Mouse (Mus musculus) cerebral cortex, adult 2 months (tissue): ENCODE results near the gene Brd1.

Source experiments
- WGBS: fragments of 180-500 bp; shearing (Covaris S2); methylation state at CpG from one replicate; pipeline ENCODE4 v1.1.7; 2018; 5-methylcytosine and 5-hydroxymethylcytosine counted together

Brd1 gene

DNA sequence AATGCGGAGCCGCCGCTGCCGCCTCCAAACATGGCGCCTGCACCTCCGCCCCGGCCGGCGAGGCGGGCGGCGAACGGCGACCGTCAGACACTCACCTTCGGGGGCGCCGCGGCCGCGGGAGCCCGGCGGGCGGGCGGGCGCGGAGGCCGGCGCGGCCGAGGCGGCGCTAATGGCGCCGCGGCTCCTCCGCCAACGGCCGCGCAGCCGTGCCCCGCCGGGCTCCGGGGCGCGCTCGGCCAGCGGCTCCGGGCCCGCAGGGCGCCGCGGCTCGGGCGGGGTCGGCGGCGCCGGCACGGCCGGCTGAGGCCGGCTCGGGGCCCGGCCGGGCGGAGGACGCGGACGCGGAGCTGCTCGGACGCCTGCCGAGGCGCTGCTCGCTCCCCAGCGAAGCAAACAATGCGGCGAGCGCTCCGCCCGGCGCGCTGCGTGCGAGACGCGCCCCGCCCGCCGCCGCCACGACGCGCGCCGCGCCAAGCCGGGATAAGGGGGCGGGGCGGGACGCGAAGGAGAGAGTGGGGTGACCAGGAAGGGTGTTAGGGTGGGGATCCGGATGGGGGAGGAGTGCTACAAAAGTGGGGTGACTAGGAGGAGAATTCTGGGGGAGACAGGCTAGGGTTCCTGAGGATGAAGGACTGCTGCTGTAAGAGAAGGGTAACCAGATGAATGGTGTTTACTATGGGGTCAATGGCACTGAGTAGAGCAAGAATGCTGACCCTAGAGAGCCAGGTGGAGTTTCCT is at the start of gene Brd1:
Gene Brd1, minus strand, starts transcription at position 400 of the 738 bp plus-strand sequence.
- 9% methylated on average over 102 of the region's 103 CpGs for WGBS

DNA sequence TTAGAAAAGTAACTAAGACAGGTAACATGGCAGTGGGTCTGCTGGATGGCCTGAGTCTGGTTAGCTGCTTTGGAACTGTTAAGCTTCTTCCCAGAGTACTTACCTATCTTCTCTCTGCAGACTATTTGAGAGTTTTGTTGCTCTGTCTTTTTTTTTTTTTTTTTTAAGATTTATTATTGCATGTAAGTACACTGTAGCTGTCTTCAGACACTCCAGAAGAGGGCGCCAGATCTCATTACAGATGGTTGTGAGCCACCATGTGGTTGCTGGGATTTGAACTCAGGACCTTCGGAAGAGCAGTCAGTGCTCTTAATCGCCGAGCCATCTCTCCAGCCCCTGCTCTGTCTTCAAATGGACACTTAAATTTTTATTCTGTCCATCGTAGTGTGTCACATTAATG is 40.6 kb upstream of the Brd1 start:
- WGBS = 96% methylated on average over 5 of the region's 5 CpGs

DNA sequence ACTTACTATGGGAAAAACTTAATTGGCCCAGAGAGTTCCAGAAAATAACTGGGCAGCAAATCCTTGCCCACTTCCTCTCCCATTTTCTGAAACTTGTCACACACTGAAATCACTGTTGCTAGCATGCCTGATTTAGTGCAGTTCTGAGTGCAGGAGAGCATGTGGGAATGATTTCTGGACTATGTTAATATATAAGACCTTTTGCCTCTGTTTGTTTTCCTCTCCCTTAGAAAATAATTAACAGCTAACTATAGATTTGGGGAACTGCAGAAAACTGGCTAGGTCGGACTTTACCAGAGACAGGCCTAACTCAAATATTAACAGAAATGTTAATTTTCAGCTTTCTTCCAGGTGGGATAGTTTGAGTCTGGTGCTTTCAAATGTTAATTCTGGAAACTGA is 34.5 kb upstream of the Brd1 start:
- WGBS = 78% methylated on average over 1 of the region's 1 CpGs

DNA sequence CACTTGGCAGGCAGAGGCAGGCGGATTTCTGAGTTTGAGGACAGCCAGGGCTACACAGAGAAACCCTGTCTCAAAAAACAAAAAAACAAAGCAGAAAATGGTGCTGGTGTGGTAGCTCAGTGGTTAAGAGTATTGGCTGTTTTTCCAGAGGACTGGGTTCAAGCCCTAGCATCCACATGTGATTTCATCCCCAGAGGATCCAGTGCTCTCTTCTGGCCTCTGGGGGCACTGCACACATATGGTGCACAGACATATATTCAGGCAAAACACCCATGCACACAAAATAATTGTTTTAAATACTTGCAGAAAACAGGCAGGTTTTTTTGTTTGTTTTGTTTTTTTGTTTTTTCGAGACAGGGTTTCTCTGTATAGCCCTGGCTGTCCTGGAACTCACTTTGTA is 32.1 kb upstream of the Brd1 start:
- 99% methylated on average over 2 of the region's 2 CpGs for WGBS

DNA sequence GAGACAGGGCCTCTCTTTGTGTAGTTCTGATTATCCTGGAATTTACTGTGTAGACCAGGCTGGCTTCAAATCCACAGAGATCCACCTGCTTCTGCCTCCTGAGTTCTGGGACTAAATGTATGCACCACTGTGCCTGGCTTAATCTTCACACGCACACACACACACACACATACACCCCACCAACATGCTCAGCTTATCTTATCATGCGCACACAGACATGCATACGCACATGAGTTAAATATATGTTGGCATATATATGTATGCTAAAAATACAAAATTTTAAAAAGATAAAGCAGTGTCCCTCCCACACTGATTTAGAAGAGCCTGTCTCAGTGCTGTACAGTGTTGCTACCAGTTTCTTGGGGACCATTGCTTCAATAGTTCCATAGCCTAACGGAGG is 27.5 kb upstream of the Brd1 start:
- WGBS = 60% methylated on average over 4 of the region's 4 CpGs

DNA sequence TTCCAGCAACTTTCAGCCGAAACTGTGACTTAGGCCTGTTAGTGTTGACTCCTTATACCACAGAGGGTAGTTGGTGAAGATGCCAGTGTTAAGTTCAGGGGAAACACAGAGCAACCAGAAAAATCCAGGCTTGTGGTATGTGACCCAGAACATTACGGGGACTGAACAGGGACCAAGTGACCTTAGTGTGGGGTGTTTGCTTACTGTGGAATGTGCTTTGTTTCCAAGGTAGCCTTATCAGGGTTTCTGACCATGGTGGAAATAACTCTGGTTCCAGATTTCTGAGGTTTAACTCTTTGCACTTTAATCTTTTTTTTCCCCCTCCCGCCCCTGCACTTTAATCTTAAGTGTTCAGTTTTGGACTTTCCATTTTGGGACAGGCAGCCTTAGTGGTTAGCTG is 24.0 kb upstream of the Brd1 start:
- 88% methylated on average over 3 of the region's 3 CpGs for WGBS

DNA sequence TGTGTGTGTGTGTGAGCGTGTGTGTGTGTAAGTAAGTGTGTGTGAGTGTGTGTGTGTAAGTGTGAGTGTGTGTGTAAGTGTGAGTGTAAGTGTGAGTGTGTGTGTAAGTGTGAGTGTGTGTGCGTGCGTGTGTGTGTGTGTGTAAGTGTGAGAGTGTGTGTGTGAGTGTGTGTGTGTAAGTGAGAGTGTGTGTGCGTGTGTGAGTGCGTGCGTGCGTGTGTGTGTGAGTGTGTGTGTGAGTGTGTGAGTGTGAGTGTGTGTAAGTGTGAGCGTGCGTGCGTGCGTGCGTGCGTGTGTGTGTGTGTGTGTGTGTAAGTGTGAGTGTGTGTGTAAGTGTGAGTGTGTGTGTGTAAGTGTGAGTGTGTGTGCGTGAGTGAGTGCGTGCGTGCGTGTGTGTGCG is 21.7 kb upstream of the Brd1 start:
- WGBS = 97% methylated on average over 18 of the region's 18 CpGs

DNA sequence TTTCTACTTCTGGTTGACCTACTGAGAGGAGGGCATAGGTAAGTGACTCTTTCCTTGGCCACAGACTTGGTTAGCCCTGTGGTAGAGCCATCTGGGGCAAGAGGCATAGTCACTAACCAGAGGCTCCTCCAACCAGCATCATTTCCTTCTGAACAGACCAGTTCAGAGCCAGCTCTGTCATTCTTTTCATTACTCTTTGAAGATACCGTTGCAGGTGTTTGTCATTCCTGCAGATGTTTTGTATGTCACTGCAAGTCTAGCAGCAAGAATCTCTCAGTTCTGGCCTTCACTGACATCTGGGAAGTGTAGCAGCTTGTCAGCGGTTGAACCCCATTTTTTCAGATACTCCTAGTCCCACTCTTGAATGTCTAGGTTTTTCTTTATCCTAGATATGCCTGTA is 20.9 kb upstream of the Brd1 start:
- WGBS = 87% methylated on average over 2 of the region's 2 CpGs

DNA sequence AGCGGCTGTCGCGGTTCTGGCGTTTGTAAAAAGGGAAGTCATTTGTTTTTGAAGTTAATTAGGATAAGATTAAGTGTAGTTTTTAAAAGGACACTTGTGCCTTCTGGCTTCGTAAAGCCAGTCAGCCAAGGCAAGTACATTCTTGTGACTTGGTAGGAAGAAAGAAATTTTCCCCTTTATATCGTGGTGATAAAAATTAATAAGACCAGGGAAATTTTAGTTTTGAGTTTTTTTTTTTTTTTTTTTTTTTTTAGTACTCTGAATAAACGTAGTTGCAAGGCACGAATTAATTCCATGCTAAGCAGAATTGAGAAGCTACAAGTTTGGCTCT is 18.3 kb upstream of the Brd1 start:
- WGBS = 1% methylated on average over 8 of the region's 8 CpGs

DNA sequence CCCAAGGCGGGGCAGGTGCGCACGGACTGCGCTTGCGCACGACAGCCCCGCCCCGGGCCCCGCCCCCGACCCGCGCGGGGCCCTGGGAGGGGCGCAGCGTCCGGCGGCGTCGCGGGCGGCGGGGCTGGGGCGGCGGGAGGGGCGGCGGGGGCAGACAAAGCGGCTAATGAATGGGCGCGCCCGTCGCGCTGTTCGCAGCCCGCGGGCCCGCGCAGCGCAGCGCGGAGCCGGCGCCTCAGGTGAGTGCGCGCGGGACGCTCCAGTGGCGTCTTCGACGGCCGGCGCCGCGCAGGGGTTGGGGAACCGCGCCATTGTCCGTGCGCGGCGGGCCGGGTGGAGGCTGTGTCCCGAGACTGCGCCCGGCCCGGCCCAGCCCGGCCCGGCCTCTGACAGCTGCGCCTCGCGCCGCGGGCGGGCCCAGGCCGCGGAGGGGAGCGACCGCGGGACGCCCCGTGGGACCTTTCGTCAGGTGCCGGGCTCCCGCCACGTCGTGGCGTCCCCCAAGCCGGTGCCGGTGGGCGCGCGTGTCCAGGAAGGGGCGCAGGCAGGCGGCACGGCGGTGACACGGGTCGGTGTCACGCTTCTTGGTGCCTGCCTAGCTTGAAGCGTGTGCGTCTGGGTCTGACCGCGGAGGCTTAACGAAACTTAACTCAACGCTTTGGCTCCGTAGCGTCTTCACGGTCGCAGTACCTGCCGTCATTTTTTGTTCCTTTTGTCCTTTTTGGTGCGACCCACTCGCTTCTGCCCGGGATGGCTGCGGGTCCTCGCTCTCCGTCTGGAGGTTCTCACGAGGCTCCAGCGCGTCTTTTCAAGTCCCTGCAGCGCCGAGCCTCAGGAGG is 17.8 kb upstream of the Brd1 start, which contains the start of gene Zbed4:
Gene Zbed4, plus strand, starts transcription at position 97 of the 839 bp plus-strand sequence.
- WGBS = 1% methylated on average over 116 of the region's 119 CpGs

DNA sequence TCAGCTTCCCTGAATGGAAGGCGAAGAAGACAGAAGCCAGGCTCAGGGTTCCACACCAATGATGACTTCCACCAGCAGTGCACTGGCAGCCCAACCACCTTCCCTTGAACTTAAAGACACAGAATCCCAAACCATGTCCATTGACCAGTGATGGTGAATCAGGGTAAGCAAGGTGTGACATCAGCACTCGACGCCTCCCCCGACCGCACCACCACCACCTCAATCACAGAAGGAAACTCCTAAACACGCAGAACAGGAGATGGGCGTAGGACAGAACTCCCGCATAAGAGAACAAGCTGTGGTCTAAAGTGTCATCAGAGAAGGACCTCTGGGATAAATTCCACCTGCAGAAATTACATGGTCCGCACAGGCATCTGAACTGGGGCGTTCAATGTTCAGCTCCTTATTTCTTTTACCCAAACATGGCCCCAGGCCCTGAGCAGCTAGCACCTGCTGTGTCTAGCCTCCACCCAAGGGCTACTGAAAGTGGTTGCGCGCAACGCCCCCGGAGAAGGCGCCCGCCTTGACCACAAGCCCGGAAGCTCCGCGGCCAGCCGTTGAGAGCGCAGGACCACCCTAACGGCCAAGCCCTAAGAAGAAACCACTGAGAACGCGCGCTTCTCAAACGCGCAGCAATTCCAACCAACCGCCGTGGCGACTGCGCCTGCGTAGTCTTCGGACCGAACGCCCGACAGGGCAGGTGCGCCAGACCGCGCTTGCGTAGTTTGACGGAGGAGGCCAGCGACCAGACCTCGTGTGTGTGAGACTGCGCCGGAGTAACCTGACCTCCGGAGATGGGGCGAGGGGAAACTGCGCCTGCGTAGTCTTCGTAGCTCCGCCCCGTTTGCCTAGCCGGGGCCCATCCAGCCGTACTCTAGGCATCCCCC is 16.9 kb upstream of the Brd1 start:
- 6% methylated on average over 54 of the region's 54 CpGs for WGBS

DNA sequence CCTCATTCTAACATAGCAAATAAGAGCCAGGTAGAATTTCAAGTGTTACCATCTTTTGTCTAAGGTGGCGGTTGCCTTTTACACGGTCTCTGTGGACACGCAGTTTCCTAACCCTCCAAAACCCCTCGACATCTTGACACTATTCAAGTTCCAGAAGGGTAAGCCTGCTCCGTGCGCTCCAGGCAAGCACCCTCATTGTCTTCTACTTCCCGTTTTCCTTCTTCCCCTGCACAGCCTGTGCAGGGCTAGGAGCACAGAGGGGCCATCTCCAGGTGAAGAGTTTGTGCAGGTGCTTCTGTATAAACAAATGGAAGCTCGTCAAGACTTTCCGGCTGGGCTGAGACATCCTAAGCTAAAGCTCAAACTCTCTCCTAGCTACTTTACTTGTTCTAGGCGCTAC is 16.0 kb upstream of the Brd1 start:
- WGBS = 90% methylated on average over 10 of the region's 10 CpGs

DNA sequence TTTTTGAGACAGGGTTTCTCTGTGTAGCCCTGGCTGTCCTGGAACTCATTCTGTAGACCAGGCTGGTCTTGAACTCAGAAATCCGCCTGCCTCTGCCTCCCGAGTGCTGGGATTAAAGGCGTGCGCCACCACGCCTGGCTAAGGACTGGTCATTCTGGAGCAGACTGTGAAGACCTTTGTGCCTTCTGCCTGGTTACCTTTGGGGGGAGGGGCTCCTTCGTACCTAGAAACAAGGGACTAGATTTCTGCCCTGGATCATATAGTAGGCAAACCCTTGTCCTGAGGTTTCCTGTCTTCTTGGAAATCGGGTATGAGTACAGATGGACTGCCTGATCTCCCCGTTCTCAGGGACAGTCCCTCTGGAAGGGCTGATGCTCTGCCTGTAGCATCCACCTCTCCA is 15.6 kb upstream of the Brd1 start:
- 92% methylated on average over 8 of the region's 8 CpGs for WGBS

DNA sequence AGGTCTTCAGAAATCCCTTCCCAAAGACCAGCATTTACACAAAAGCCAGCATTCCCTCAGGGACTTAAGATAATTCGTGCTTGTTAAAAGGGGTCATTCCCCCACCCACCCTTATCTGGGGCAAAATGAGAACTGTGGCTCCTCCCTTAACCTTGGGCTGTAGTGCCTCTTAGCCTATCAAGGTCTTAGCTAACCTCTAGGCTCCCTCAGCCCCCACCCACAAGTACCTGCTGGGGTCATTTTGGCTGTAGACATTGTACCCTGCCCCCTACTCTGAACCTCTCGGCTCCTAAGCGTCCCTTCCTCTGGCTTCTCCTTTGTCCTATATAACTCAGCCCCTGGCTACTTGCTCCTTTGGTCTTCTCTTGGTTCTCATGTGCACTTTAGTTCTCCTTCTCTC is 11.9 kb upstream of the Brd1 start:
- 65% methylated on average over 3 of the region's 3 CpGs for WGBS

DNA sequence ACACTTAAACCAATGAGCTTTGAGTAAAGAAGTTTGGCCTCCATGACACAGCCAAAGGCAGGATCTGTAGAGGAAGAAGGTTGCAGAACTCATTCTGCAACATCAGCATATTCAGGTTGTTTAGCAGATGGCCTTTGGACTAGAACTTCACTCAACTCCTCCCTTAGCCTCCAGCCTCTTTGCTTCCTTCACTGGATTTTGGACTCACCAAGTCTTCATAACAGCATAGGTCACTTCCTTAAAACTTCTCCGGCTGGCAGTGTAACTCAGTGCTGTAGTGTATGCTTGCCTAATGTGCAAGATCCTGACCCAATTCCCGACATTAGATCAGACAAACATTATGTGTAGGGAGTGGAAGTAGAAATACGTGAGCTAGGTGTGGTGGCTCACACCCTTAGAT is 11.3 kb upstream of the Brd1 start:
- 85% methylated on average over 3 of the region's 3 CpGs for WGBS

DNA sequence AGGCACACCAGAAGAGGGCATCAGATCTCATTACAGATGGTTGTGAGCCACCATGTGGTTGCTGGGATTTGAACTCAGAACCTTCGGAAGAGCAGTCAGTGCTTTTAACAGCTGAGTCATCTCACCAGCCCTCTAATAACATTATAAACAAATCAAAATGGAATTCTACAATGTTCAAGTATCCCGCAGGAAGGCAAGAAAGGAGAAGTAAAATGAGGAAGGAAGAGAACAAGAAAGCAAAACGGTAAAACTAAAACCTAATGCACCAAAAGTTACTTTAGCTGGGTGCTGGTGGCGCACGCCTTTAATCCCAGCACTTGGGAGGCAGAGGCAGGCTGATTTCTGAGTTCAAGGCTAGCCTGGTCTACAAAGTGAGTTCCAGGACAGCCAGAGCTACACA is 9.3 kb upstream of the Brd1 start:
- 92% methylated on average over 5 of the region's 5 CpGs for WGBS

DNA sequence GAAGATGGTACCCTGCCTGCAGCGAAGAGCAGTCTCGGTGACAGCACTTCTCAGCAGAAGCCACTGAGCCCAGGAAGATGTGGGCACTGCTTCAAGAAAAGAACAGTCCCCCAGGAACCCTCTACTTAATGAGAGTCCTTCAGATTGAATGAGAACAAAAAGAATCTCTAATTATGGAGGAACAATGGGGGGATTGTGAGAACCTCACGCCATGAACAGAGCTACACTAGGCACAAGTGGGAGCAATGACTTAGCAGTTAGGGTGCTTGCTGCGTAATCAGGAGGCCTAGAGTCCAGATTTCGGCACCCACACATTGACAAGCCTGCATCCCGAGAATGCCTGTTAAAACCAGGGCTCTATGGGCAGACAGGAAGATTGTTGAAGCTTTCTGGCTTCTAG is 7.3 kb upstream of the Brd1 start:
- 58% methylated on average over 6 of the region's 6 CpGs for WGBS

DNA sequence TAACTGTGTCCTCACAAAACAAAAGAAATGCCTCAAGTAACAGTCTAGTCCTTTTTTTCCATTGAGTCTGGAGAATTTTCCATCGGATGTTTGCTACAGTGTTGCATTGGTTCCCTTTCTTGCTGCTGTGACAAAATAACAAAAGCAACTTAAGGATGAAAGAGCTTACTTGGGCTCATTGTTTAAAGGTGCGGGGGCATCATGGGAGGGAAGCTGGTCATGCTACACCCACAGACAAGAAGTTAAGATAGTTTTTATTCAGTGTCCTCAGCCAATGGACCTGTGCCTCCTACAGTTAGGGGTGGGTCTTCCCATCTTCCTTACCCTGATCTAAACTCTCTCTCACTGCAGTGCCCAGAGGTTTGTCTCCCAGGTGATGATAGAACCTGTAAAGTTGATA is 4.4 kb upstream of the Brd1 start:
- WGBS = 72% methylated on average over 2 of the region's 2 CpGs

DNA sequence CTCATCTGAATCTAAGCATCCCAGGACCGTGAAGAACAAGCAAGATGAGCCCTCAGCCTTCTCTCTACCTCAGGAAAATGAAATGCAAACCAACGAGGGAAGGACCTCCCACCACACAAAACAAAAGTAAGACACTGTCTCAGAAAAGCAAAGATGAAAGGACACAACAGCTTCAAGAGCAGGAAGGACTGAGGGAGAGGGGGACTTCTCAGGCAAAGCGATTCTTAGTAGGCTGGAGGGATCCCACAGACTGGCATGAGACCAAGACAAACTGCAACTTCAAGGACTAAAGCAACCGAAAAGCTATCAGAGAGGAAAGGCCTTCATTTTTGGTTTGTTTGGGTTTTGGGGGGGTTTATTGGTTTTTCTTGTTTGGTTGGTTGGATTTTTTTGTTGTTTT is 2.1 kb upstream of the Brd1 start:
- WGBS = 53% methylated on average over 4 of the region's 4 CpGs

DNA sequence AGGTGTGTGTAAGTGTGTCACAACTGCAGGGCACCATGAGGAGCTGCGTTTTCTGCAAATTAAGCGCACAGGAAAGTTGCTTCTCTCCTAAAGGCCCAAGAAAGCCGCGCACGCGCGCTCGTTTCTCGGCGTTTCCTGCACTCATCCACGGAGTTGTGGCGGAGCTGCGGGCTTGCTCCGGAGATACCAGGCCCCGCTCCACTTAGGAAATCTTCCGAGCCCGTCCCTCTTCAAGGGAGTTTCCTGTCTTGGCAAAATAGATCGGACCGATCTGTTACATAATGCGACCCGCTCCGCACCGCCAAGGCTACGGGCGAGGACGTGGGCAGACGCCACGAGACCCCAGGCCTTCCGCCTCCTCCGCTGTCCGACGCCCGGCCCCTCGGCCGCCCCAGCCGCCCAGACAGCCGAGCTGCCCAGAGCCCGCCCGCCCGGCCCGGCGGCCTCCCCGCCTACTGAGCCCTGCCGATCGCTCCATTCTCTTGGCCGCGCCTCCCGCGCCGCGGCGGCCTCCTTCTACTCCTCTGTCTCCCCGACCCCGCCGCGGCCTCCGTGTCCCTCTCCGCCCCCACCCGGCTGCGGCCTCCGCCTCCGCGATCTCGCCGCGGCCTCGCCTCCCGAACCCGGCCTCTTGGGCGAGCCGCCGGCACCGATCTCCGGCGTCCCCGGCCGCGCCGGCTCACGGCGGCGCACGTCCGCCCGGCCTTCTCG is 837 bp downstream of the Brd1 start:
- under 1% methylated on average over 85 of the region's 86 CpGs for WGBS

DNA sequence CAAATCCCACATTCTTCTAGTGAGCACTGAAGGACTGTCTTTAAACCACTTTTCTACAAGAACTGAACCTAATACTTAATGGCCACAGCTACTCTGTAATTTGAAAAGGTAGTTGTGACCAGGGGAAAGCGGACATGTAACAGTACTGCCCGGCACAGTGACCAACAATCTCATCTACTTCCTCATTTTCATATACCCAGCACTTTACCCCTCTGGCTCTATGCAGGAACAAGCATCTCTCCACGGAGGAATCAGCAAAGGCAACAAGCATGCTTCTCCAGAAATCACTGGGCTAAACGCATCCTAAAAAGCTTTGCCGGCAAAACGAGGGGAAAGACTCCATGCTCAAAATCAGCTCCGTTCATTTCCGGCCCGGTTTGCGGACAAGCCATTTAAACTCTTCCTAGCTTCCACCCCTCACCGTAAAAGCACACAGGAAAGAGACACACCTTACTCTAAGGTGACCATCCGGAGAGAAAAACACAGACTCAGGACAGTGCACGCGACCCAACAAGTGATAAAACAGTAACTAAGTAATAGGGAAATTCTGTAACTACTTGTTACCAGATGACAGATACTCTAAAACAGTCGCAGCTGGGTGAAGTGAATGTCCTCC is 1.5 kb downstream of the Brd1 start:
- WGBS = 9% methylated on average over 15 of the region's 15 CpGs
